Mouse (Mus musculus): ENCODE measurements at regions not wholly inside any gene's neighbourhood (a gene's known extent, or its start where the extent isn't known, plus 50 kb on each side); places are given as distances from the start of the nearest gene placed in this dataset.
"Not testable (repeated sequence)": the region's sequence is repeated elsewhere in the genome, so short reads cannot be mapped to it uniquely, and the experiment has no call there.

GRCm38 (mm10) chr12:106311320-106311825 lies 301.3 kb downstream of the Vrk1 start:
- no peaks in the 10 kb centered on the region for H3K36me3 ChIP-seq
- H3K4me1 ChIP-seq (replicated peaks) = peaks cover 30% of the 10 kb centered on the region
- no peaks in the 10 kb centered on the region for H3K9me3 ChIP-seq
- ATAC-seq = no peak; the same call in 1 of the 2 replicates
- H3K9ac ChIP-seq (replicated peaks) = peak overlapping the region; percentile 51
- peaks cover 23% of the 10 kb centered on the region for H3K27me3 ChIP-seq
- H3K4me3 ChIP-seq (replicated peaks) = peak overlapping the region; percentile 42
- no peak overlapping the region for H3K27ac ChIP-seq
- 29% methylated on average over 7 of the region's 7 CpGs for WGBS
- peak overlapping the region; percentile 72 for H3K4me2 ChIP-seq (replicated peaks)

- no peak for ATAC-seq
- Histone ChIP-seq H3K36me3 (no peaks in the 10 kb centered on the region), H3K4me1 (replicated peaks) (peaks cover 30% of the 10 kb centered on the region), H3K4me2 (replicated peaks) (no peak overlapping the region), H3K27ac (no peak overlapping the region), H3K4me3 (replicated peaks) (no peak overlapping the region), H3K9me3 (no peaks in the 10 kb centered on the region), H3K27me3 (peaks cover 23% of the 10 kb centered on the region), H3K9ac (replicated peaks) (no peak overlapping the region)
- WGBS = 47% methylated on average over 17 of the region's 17 CpGs
These were observed 302.0 kb downstream of the Vrk1 start for GRCm38 (mm10) chr12:106311831-106312600.

- peaks cover 1% of the 10 kb centered on the region; the same call in 1 of the 2 replicates for H3K27me3 ChIP-seq
- 87% methylated on average over 16 of the region's 16 CpGs for WGBS
- H3K9ac ChIP-seq (replicated peaks) = no peak overlapping the region
- no peak overlapping the region for H3K27ac ChIP-seq
- no peaks in the 10 kb centered on the region for H3K36me3 ChIP-seq
- H3K4me3 ChIP-seq (replicated peaks) = no peak overlapping the region
- H3K4me2 ChIP-seq (replicated peaks) = no peak overlapping the region
- no peak for ATAC-seq
- 0 out of 2 replicates have a peak, but pooled peaks cover 7% of the 10 kb centered on the region for H3K4me1 ChIP-seq (replicated peaks)
- H3K9me3 ChIP-seq = no peaks in the 10 kb centered on the region
These were observed 307.7 kb downstream of the Vrk1 start for GRCm38 (mm10) chr12:106317738-106318137.

- no peak overlapping the region for H3K4me3 ChIP-seq (replicated peaks)
- H3K9me3 ChIP-seq = no peaks in the 10 kb centered on the region
- H3K4me1 ChIP-seq (replicated peaks) = no peaks in the 10 kb centered on the region
- H3K4me2 ChIP-seq (replicated peaks) = no peak overlapping the region
- H3K27me3 ChIP-seq = peaks cover 6% of the 10 kb centered on the region; the same call in 1 of the 2 replicates
- WGBS = 59% methylated on average over 7 of the region's 7 CpGs
- H3K27ac ChIP-seq = no peak overlapping the region
- H3K9ac ChIP-seq (replicated peaks) = no peak overlapping the region
- H3K36me3 ChIP-seq = no peaks in the 10 kb centered on the region
- no peak for ATAC-seq
These were observed 311.5 kb downstream of the Vrk1 start for GRCm38 (mm10) chr12:106321511-106321910.

- WGBS = 49% methylated on average over 4 of the region's 4 CpGs
- Histone ChIP-seq H3K36me3 (no peaks in the 10 kb centered on the region), H3K4me1 (replicated peaks) (no peaks in the 10 kb centered on the region), H3K9ac (replicated peaks) (no peak overlapping the region), H3K27ac (no peak overlapping the region), H3K27me3 (peaks cover 6% of the 10 kb centered on the region; the same call in 1 of the 2 replicates), H3K4me2 (replicated peaks) (no peak overlapping the region), H3K9me3 (no peaks in the 10 kb centered on the region), H3K4me3 (replicated peaks) (no peak overlapping the region)
- ATAC-seq = no peak
These were observed 316.6 kb downstream of the Vrk1 start for GRCm38 (mm10) chr12:106326611-106327010.

GRCm38 (mm10) chr12:106327351-106327750 lies 317.3 kb downstream of the Vrk1 start:
- Histone ChIP-seq H3K4me2 (replicated peaks) (no peak overlapping the region), H3K27me3 (peaks cover 6% of the 10 kb centered on the region; the same call in 1 of the 2 replicates), H3K36me3 (no peaks in the 10 kb centered on the region), H3K4me1 (replicated peaks) (no peaks in the 10 kb centered on the region), H3K4me3 (replicated peaks) (no peak overlapping the region), H3K9me3 (no peaks in the 10 kb centered on the region), H3K27ac (no peak overlapping the region), H3K9ac (replicated peaks) (no peak overlapping the region)
- ATAC-seq = no peak
- 84% methylated on average over 5 of the region's 5 CpGs for WGBS

- no peak overlapping the region for H3K4me2 ChIP-seq (replicated peaks)
- WGBS = 70% methylated on average over 9 of the region's 9 CpGs
- no peaks in the 10 kb centered on the region; the same call in 1 of the 2 replicates for H3K27me3 ChIP-seq
- ATAC-seq = no peak
- H3K4me3 ChIP-seq (replicated peaks) = no peak overlapping the region
- no peaks in the 10 kb centered on the region for H3K36me3 ChIP-seq
- H3K9ac ChIP-seq (replicated peaks) = no peak overlapping the region
- H3K27ac ChIP-seq = no peak overlapping the region
- no peaks in the 10 kb centered on the region for H3K4me1 ChIP-seq (replicated peaks)
- no peaks in the 10 kb centered on the region for H3K9me3 ChIP-seq
These were observed 347.8 kb downstream of the Vrk1 start for GRCm38 (mm10) chr12:106357867-106358266.

GRCm38 (mm10) chr12:106361646-106362045 lies 351.6 kb downstream of the Vrk1 start:
- H3K27me3 ChIP-seq; H3K9ac ChIP-seq (replicated peaks); H3K9me3 ChIP-seq; H3K27ac ChIP-seq; H3K4me3 ChIP-seq (replicated peaks); H3K4me1 ChIP-seq (replicated peaks); ATAC-seq; H3K36me3 ChIP-seq; H3K4me2 ChIP-seq (replicated peaks): not testable (repeated sequence)
- 89% methylated on average over 7 of the region's 7 CpGs for WGBS

GRCm38 (mm10) chr12:106374840-106375375 lies 364.9 kb downstream of the Vrk1 start:
- Histone ChIP-seq H3K4me2 (replicated peaks) (no peak overlapping the region), H3K4me3 (replicated peaks) (no peak overlapping the region), H3K27ac (no peak overlapping the region), H3K36me3 (no peaks in the 10 kb centered on the region), H3K9ac (replicated peaks) (no peak overlapping the region), H3K4me1 (replicated peaks) (peaks cover 42% of the 10 kb centered on the region), H3K27me3 (no peaks in the 10 kb centered on the region), H3K9me3 (no peaks in the 10 kb centered on the region)
- WGBS = 49% methylated on average over 12 of the region's 12 CpGs
- ATAC-seq = no peak

- H3K27me3 ChIP-seq = no peaks in the 10 kb centered on the region
- peaks cover 46% of the 10 kb centered on the region for H3K4me1 ChIP-seq (replicated peaks)
- H3K36me3 ChIP-seq = no peaks in the 10 kb centered on the region
- no peak overlapping the region for H3K27ac ChIP-seq
- H3K9ac ChIP-seq (replicated peaks) = no peak overlapping the region
- no peak for ATAC-seq
- WGBS = 83% methylated on average over 13 of the region's 13 CpGs
- H3K4me3 ChIP-seq (replicated peaks) = no peak overlapping the region
- no peak overlapping the region for H3K4me2 ChIP-seq (replicated peaks)
- H3K9me3 ChIP-seq = no peaks in the 10 kb centered on the region
These were observed 365.9 kb downstream of the Vrk1 start for GRCm38 (mm10) chr12:106375886-106376285.

- 62% methylated on average over 12 of the region's 12 CpGs for WGBS
- no peak overlapping the region for H3K27ac ChIP-seq
- no peak for ATAC-seq
These were observed 366.8 kb downstream of the Vrk1 start for GRCm38 (mm10) chr12:106376783-106377182.

GRCm38 (mm10) chr12:106377281-106377680 lies 367.3 kb downstream of the Vrk1 start:
- Histone ChIP-seq H3K36me3 (no peaks in the 10 kb centered on the region), H3K9me3 (no peaks in the 10 kb centered on the region), H3K27me3 (no peaks in the 10 kb centered on the region), H3K9ac (replicated peaks) (no peak overlapping the region), H3K27ac (no peak overlapping the region), H3K4me2 (replicated peaks) (no peak overlapping the region), H3K4me1 (replicated peaks) (peaks cover 57% of the 10 kb centered on the region), H3K4me3 (replicated peaks) (no peak overlapping the region)
- ATAC-seq = no peak
- WGBS = 88% methylated on average over 1 of the region's 1 CpGs

More at GRCm38 (mm10) chr12:106376783-106377182, 366.8 kb downstream of the Vrk1 start:
- H3K9ac ChIP-seq (replicated peaks) = no peak overlapping the region
- H3K27me3 ChIP-seq = no peaks in the 10 kb centered on the region
- H3K4me3 ChIP-seq (replicated peaks) = no peak overlapping the region
- peaks cover 54% of the 10 kb centered on the region for H3K4me1 ChIP-seq (replicated peaks)
- no peak overlapping the region for H3K4me2 ChIP-seq (replicated peaks)
- no peaks in the 10 kb centered on the region for H3K36me3 ChIP-seq
- H3K9me3 ChIP-seq = no peaks in the 10 kb centered on the region
